Mouse (Mus musculus): ENCODE data around the gene Babam2. TPM values are rescaled to one million over a fixed set of nuclear protein-coding genes. Genes with fewer than 3 reads are reported as not detected.

Babam2 gene
- total and polyA plus RNA-seq, 2 experiments from 2014 or later = 31.2 to 66.2 TPM

DNA sequence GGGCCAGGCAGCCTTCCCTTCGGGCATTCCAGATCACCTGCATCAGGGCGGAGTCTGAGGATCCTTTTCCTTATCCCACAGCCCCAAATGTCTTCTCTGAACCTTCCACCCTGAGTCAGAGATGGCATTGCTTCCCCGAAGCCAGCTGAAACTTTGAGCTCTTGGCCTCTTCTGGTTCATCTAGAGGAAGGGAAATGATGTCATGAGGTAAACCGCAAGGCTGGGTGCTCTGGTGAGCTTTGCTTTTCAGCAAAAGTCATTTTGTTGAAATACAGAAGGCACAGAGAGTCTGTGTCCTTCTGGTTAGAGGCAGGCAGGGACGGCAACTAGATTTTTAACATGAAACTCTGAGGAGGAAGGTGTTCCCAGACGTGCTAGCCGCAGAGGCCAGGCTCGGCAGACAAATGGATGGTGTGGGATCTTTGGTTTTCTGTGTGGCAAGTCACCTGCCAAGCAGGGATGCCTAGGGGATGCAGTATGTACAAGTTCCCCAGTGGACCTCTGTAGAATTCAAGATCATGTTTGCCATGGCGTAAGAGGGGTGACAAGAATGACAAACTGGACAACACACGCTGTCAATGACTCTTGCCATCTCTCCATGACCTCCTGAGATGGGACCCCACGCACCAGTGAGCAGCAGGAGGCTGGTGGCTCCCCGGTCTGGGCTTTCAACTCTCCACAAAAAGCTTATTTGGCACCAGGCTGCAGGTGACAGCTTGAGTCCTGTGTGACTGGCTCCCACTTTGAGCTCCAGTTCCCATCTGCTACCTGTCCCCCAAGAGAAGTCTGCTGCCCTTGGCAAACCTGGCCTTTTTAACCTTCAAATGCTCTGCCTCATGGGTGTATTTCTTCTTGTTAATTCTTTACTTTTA lies 406.9 kb downstream of the Babam2 start:
- WGBS = 84% methylated on average over 12 of the region's 12 CpGs
- Histone ChIP-seq H3K9ac (replicated peaks; ENCODE audit: low read length) (no peak overlapping the region), H3K4me1 (ENCODE audit: insufficient read depth, low read length) (peaks cover 5% of the 10 kb centered on the region; the same call in 1 of the 2 replicates), H3K4me2 (ENCODE audit: low read depth, low read length) (no peak overlapping the region), H3K36me3 (ENCODE audit: insufficient read depth, low read length) (no peaks in the 10 kb centered on the region), H3K4me3 (ENCODE audit: low read length) (no peak overlapping the region), H3K27ac (no peak overlapping the region), H3K27me3 (ENCODE audit: insufficient read depth, low read length) (no peaks in the 10 kb centered on the region), H3K9me3 (ENCODE audit: low read length) (no peaks in the 10 kb centered on the region)
- no peak for TF ChIP-seq CTCF (IDR thresholded peaks at IDR 0.05; ENCODE audit: low read depth)
- no peak for DNase-seq (ENCODE audit: low spot score)
- ATAC-seq = no peak

DNA sequence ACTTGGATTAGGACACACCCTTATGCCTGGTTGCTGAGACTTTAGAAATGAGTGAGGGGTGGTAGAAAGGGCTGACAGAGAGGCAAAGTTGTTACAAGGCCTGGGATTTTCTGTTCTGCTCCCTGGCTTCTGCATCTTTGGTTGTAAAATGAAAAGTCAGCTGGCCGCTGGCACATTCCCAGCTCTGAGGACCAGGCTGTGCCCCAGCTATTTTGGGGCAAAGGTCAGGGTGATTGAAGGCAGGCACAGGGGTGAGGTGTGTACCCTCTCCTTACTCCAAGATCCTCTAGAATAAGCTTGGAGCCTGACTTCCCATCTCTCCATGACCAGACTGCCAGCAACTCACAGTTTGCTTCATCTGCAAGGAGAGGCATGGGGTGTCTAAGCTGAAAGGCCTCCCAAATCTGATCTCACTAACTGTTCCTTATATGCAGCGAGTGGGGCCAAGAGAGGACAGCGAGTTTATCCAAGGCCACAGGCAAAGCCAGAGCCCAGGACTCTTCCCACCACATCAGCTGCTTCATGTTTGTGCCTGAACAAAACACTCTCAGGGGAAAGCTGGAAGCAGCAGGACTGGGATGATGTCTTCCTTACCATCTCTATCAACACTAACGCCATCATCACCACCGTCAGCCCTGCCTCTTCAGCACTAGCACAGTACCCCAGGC lies 409.1 kb downstream of the Babam2 start:
- 89% methylated on average over 5 of the region's 5 CpGs for WGBS
- DNase-seq (ENCODE audit: low spot score) = no peak
- Histone ChIP-seq H3K9me3 (ENCODE audit: low read length) (no peaks in the 10 kb centered on the region), H3K9ac (replicated peaks; ENCODE audit: low read length) (no peak overlapping the region), H3K4me3 (ENCODE audit: low read length) (no peak overlapping the region), H3K4me2 (ENCODE audit: low read depth, low read length) (no peak overlapping the region), H3K4me1 (ENCODE audit: insufficient read depth, low read length) (peaks cover 5% of the 10 kb centered on the region; the same call in 1 of the 2 replicates), H3K27me3 (ENCODE audit: insufficient read depth, low read length) (no peaks in the 10 kb centered on the region), H3K27ac (no peak overlapping the region), H3K36me3 (ENCODE audit: insufficient read depth, low read length) (no peaks in the 10 kb centered on the region)
- no peak for ATAC-seq
- no peak for TF ChIP-seq CTCF (IDR thresholded peaks at IDR 0.05; ENCODE audit: low read depth)

DNA sequence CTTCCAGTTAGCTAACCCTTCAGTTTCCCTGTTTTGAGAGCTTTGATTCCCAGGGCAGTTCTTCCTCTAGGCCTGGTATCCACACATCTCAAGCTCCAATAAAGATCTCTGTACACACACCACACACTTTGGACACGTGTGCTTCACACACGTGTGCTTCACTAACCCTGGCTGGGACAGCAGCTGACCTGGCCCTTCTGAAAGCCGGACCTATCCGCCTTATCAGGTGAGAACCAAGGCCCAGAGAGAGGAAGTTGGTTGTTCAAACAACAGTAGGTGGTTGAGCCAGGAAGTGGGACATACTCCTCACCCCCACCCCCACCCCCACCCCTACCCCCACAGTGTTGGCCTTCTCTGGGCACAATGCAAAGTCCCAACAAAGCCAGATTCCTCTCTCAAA lies 413.2 kb downstream of the Babam2 start:
- ATAC-seq (no peak), DNase-seq (ENCODE audit: low spot score) (no peak)
- Histone ChIP-seq H3K27me3 (ENCODE audit: insufficient read depth, low read length) (no peaks in the 10 kb centered on the region), H3K27ac (no peak overlapping the region), H3K36me3 (ENCODE audit: insufficient read depth, low read length) (no peaks in the 10 kb centered on the region), H3K9me3 (ENCODE audit: low read length) (no peaks in the 10 kb centered on the region), H3K4me2 (ENCODE audit: low read depth, low read length) (no peak overlapping the region), H3K9ac (replicated peaks; ENCODE audit: low read length) (no peak overlapping the region), H3K4me3 (ENCODE audit: low read length) (no peak overlapping the region), H3K4me1 (ENCODE audit: insufficient read depth, low read length) (no peaks in the 10 kb centered on the region)
- TF ChIP-seq CTCF (IDR thresholded peaks at IDR 0.05; ENCODE audit: low read depth) = no peak
- WGBS = 92% methylated on average over 4 of the region's 4 CpGs

DNA sequence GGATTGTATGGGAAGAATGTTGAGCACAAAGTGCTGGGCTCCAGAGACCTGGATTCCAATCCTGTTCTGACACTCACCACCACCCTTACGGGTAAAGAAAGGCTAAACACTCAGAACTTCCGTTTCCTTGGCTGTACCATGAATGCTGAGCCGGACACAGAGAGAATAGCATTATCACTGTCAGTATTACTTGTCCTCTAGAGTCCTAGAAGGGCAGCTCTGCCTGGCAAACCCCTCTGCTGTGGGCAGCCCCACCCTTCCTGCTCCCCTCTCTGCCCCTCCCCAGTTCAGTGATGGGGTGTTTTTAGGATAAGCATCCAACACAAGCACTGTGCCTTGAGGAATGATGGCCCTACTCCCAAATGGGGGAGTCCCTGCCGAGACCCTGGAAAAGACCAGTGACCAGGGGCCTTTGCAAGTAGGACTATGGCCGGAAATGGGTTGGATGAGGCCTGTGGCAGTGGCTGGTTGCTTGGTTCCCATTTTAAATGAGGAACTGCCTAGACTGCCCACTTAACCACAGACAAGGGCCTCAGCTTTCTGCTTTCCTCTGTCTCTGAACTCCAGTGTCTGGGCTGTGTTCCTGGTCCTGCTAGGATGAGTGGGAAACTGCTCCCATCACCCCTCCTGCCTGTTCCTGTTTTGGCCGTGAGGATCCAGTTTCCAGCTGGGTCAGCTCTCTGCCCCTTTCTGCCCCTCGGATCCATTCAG lies 414.9 kb downstream of the Babam2 start:
- Histone ChIP-seq H3K9me3 (ENCODE audit: low read length) (no peaks in the 10 kb centered on the region), H3K27ac (no peak overlapping the region), H3K4me1 (ENCODE audit: insufficient read depth, low read length) (no peaks in the 10 kb centered on the region), H3K4me3 (ENCODE audit: low read length) (no peak overlapping the region), H3K27me3 (ENCODE audit: insufficient read depth, low read length) (no peaks in the 10 kb centered on the region), H3K4me2 (ENCODE audit: low read depth, low read length) (no peak overlapping the region), H3K36me3 (ENCODE audit: insufficient read depth, low read length) (no peaks in the 10 kb centered on the region), H3K9ac (replicated peaks; ENCODE audit: low read length) (no peak overlapping the region)
- 84% methylated on average over 7 of the region's 7 CpGs for WGBS
- ATAC-seq = no peak
- TF ChIP-seq CTCF (IDR thresholded peaks at IDR 0.05; ENCODE audit: low read depth) = no peak
- no peak for DNase-seq (ENCODE audit: low spot score)

DNA sequence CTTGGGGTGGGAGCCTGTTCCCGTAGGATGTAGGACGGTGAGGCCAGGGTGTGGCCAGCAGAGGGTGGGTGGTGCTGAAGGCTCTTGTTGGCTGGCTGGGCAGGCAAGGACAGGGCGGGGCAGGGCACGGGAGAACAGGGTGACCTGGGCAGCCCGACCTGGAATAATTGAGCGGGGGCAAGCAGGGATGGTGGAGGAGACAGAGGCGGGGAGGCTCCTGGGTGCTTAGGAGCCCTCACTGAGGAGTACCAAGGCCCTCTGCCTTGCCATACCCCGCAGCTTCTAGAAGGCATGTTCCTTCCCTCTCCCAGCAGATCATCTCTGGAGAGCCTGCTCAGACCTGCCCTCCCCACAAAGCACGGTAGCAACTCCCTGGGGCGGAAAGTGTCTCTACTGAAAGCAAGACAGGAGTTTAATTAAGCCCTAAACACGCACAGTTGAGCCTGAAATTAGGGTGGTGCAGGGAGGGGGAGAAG lies 423.5 kb downstream of the Babam2 start:
- DNase-seq (ENCODE audit: low spot score) = no peak
- no peak for TF ChIP-seq CTCF (IDR thresholded peaks at IDR 0.05; ENCODE audit: low read depth)
- no peak overlapping the region for H3K9ac ChIP-seq (replicated peaks; ENCODE audit: low read length)
- no peaks in the 10 kb centered on the region for H3K36me3 ChIP-seq (ENCODE audit: insufficient read depth, low read length)
- no peaks in the 10 kb centered on the region for H3K9me3 ChIP-seq (ENCODE audit: low read length)
- H3K4me3 ChIP-seq (ENCODE audit: low read length) = no peak overlapping the region
- no peaks in the 10 kb centered on the region for H3K27me3 ChIP-seq (ENCODE audit: insufficient read depth, low read length)
- WGBS = 46% methylated on average over 11 of the region's 11 CpGs
- H3K4me2 ChIP-seq (ENCODE audit: low read depth, low read length) = no peak overlapping the region
- H3K27ac ChIP-seq = no peak overlapping the region
- no peaks in the 10 kb centered on the region for H3K4me1 ChIP-seq (ENCODE audit: insufficient read depth, low read length)
- ATAC-seq = no peak

DNA sequence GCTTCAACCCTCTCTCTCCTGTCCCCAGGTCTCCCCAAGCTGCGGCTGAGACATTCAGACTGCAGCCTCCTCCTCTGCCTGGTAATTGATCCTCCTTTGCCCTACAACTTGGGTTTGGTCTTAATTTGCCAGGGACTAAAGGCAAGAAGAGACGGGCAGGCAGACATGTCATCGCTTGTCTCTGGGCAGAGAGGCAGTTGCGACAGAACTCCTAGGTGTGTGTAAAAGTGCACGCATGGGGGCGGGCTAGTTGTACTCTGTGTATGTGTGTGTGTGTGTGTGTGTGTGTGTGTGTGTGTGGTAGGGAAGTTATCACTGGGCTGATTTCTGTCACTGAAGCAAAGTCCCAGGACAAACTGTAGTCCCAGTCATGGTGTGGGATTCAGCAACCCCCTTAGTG lies 424.5 kb downstream of the Babam2 start:
- H3K4me3 ChIP-seq (ENCODE audit: low read length) = no peak overlapping the region
- H3K36me3 ChIP-seq (ENCODE audit: insufficient read depth, low read length) = no peaks in the 10 kb centered on the region
- no peak overlapping the region for H3K27ac ChIP-seq
- H3K4me2 ChIP-seq (ENCODE audit: low read depth, low read length) = no peak overlapping the region
- ATAC-seq = no peak
- WGBS = 90% methylated on average over 6 of the region's 6 CpGs
- H3K9me3 ChIP-seq (ENCODE audit: low read length) = no peaks in the 10 kb centered on the region
- no peak overlapping the region for H3K9ac ChIP-seq (replicated peaks; ENCODE audit: low read length)
- H3K27me3 ChIP-seq (ENCODE audit: insufficient read depth, low read length) = no peaks in the 10 kb centered on the region
- no peak for TF ChIP-seq CTCF (IDR thresholded peaks at IDR 0.05; ENCODE audit: low read depth)
- DNase-seq (ENCODE audit: low spot score) = no peak
- no peaks in the 10 kb centered on the region for H3K4me1 ChIP-seq (ENCODE audit: insufficient read depth, low read length)
